Mouse (Mus musculus) gastrocnemius, postnatal 36 days (tissue): Measurements from ENCODE around the gene Cyp11a1. TPM values are rescaled to one million over a fixed set of nuclear protein-coding genes. Genes with fewer than 3 reads are reported as not detected.

Source experiments
- DNase-seq, 2 experiments: peaks; one replicate each; pipeline ENCODE4 v3.0.0; 2022
- intact Hi-C: fragments of 180-260 bp; cut with DNase I; formaldehyde crosslinking; loops from one replicate; pipeline ENCODE4 v1.15.1; 2025
- total RNA-seq, 2 experiments: library from RNA; stranded (reverse); gene quantifications; 2 replicates each; pipeline ENCODE4 v1.2.3; 2021

Cyp11a1 gene
- total RNA-seq, 2 experiments from 2014 or later, result not detected

GRCm38 (mm10) chr9:58035951-58036698 is 29.9 kb downstream of the Cyp11a1 start:
- intact Hi-C loops, result loop anchor here (10.0 kb wide), 1 partner anchor 339 kb away; the partner anchor contains the start of gene Tbc1d21
- no peak for DNase-seq

GRCm38 (mm10) chr9:58036961-58037360 is 30.8 kb downstream of the Cyp11a1 start:
- DNase-seq, result no peak
- intact Hi-C loops, result loop anchor here (10.0 kb wide), 1 partner anchor 338 kb away; the partner anchor contains the start of gene Tbc1d21

GRCm38 (mm10) chr9:58038500-58039168 is 32.4 kb downstream of the Cyp11a1 start:
- intact Hi-C loops, result loop anchor here (1.0 to 10.0 kb wide), 2 partner anchors 166 to 336 kb away; partner anchors contain the start of genes Islr, Islr2 and Tbc1d21
- peak; percentile 51 to 70 for DNase-seq

GRCm38 (mm10) chr9:58040977-58041376 is 34.8 kb downstream of the Cyp11a1 start:
- DNase-seq, result no peak
- intact Hi-C loops, result no loop called here

GRCm38 (mm10) chr9:58042391-58042790 is 36.2 kb downstream of the Cyp11a1 start:
- intact Hi-C loops, result no loop called here
- DNase-seq, result peak in 1 of 2 experiments; percentile 30

- intact Hi-C loops, result no loop called here
- DNase-seq, result peak; percentile 68 to 84
Observed at GRCm38 (mm10) chr9:58043496-58044017, 37.3 kb downstream of the Cyp11a1 start.

- intact Hi-C loops, result no loop called here
- no peak for DNase-seq
Observed at GRCm38 (mm10) chr9:58044828-58045227, 38.6 kb downstream of the Cyp11a1 start.

- intact Hi-C loops, result no loop called here
- DNase-seq, result no peak
Observed at GRCm38 (mm10) chr9:58045646-58046045, 39.4 kb downstream of the Cyp11a1 start.

GRCm38 (mm10) chr9:58047061-58047460 is 40.9 kb downstream of the Cyp11a1 start:
- DNase-seq, result no peak
- intact Hi-C loops, result no loop called here

- DNase-seq, result no peak
- intact Hi-C loops, result no loop called here
Observed at GRCm38 (mm10) chr9:58048621-58049020, 42.4 kb downstream of the Cyp11a1 start.

- DNase-seq, result no peak
- intact Hi-C loops, result no loop called here
Observed at GRCm38 (mm10) chr9:58049186-58049585, 43.0 kb downstream of the Cyp11a1 start.

GRCm38 (mm10) chr9:58049861-58050260 is 43.6 kb downstream of the Cyp11a1 start:
- DNase-seq, result no peak
- intact Hi-C loops, result no loop called here

- intact Hi-C loops, result no loop called here
- no peak for DNase-seq
Observed at GRCm38 (mm10) chr9:58051937-58052336, 45.7 kb downstream of the Cyp11a1 start.

GRCm38 (mm10) chr9:58053102-58053501 is 46.9 kb downstream of the Cyp11a1 start:
- peak in 1 of 2 experiments; percentile 39 for DNase-seq
- intact Hi-C loops, result no loop called here

- no peak for DNase-seq
- intact Hi-C loops, result no loop called here
Observed at GRCm38 (mm10) chr9:58053544-58053943, 47.3 kb downstream of the Cyp11a1 start.

GRCm38 (mm10) chr9:58054032-58054431 is 47.8 kb downstream of the Cyp11a1 start:
- intact Hi-C loops, result no loop called here
- DNase-seq, result no peak

- intact Hi-C loops, result no loop called here
Observed at GRCm38 (mm10) chr9:58055666-58056065, 49.5 kb downstream of the Cyp11a1 start.

GRCm38 (mm10) chr9:58059920-58060319 is 53.7 kb downstream of the Cyp11a1 start:
- no peak for DNase-seq
- intact Hi-C loops, result no loop called here

More at GRCm38 (mm10) chr9:58055666-58056065, 49.5 kb downstream of the Cyp11a1 start:
- DNase-seq, result no peak

- peak in 1 of 2 experiments; percentile 34 for DNase-seq
- intact Hi-C loops, result no loop called here
Observed at GRCm38 (mm10) chr9:58060677-58061667, 54.8 kb downstream of the Cyp11a1 start.

GRCm38 (mm10) chr9:58063531-58063930 is 57.3 kb downstream of the Cyp11a1 start, which contains the start of gene Stra6:
Gene Stra6 (plus strand): TSS chr9:58063788.
- intact Hi-C loops, result no loop called here
- DNase-seq, result no peak
